Mouse (Mus musculus) embryonic fibroblast, embryonic 13.5 days (primary cell): ENCODE measurements around the gene Lama5.

Experiments used
- CTCF ChIP-seq: IDR thresholded peaks from 2 replicates; pipeline ENCODE4 v1.5.1; 2011; ENCODE audit warnings: mild to moderate bottlenecking, control low read depth, low read length, moderate library complexity, borderline replicate concordance; ENCODE audit not compliant: insufficient read depth
- POLR2A ChIP-seq: IDR thresholded peaks from 2 replicates; pipeline ENCODE4 v1.6.1; 2011; ENCODE audit warnings: low read depth, mild to moderate bottlenecking, control low read depth, low read length, moderate library complexity

- no peak for TF ChIP-seq CTCF
- TF ChIP-seq POLR2A, result no peak
Observed at GRCm38 (mm10) chr2:180254436-180255209, 29.0 kb upstream of the Lama5 start.
